Mouse (Mus musculus) MEL (cell line): ENCODE measurements around the gene 2310022A10Rik. TPM values are rescaled to one million over a fixed set of nuclear protein-coding genes. Genes with fewer than 3 reads are reported as not detected.
A peak's percentile ranks its signal among the peaks of the same experiment; 100 is the strongest.

Experiments used
- DNase-seq: peaks from one replicate; pipeline ENCODE4 v3.0.0; 2011; ENCODE audit warnings: low read depth, low spot score
- H3K27ac ChIP-seq: 2 replicates; pipeline ENCODE4 v1.5.1; 2012; ENCODE audit warnings: low read depth, mild to moderate bottlenecking, control low read depth, low read length, moderate library complexity; ENCODE audit not compliant: control insufficient read depth
- H3K27me3 ChIP-seq, 2 experiments: fragments of 150-350 bp in 1 of 2; sonication (generic) in 1 of 2; 2 replicates each; pipeline ENCODE4 v1.6.1; 2012; ENCODE audit warnings: low read length in 2 of 2, mild to moderate bottlenecking in 2 of 2, improper control_type of control experiment in 1 of 2, moderate library complexity in 1 of 2; ENCODE audit not compliant: insufficient read depth in 2 of 2, control insufficient read depth in 1 of 2
- H3K36me3 ChIP-seq, 2 experiments: 2 replicates each; pipeline ENCODE4 v1.6.1; 2012 to 2014; ENCODE audit warnings: low read length in 2 of 2, improper control_type of control experiment in 1 of 2, inconsistent platforms in 1 of 2, mild to moderate bottlenecking in 1 of 2; ENCODE audit not compliant: insufficient read depth in 2 of 2, control insufficient read depth in 1 of 2
- H3K4me1 ChIP-seq, 2 experiments: fragments of 150-350 bp in 1 of 2; sonication (generic) in 1 of 2; 2 replicates each; pipeline ENCODE4 v1.6.1; 2012; ENCODE audit warnings: low read length in 2 of 2, improper control_type of control experiment in 1 of 2, mild to moderate bottlenecking in 1 of 2; ENCODE audit not compliant: insufficient read depth in 2 of 2, control insufficient read depth in 1 of 2
- H3K4me3 ChIP-seq, 2 experiments: fragments of 150-350 bp in 1 of 2; sonication (generic) in 1 of 2; 2 replicates each; pipeline ENCODE4 v1.5.1; 2012; ENCODE audit warnings: low read depth in 2 of 2, low read length in 2 of 2, mild to moderate bottlenecking in 2 of 2, moderate library complexity in 2 of 2, control low read depth in 1 of 2, improper control_type of control experiment in 1 of 2; ENCODE audit not compliant: control insufficient read depth in 1 of 2, insufficient read depth in 1 of 2
- H3K79me2 ChIP-seq: 2 replicates; pipeline ENCODE4 v1.6.1; 2012; ENCODE audit warnings: mild to moderate bottlenecking, low read length, moderate library complexity; ENCODE audit not compliant: control insufficient read depth, poor library complexity, insufficient read depth
- H3K9ac ChIP-seq: 2 replicates; pipeline ENCODE4 v1.6.1; 2012; ENCODE audit warnings: low read depth, mild to moderate bottlenecking, control low read depth, low read length, moderate library complexity; ENCODE audit not compliant: control insufficient read depth, poor library complexity, severe bottlenecking
- H3K9me3 ChIP-seq: fragments of 150-350 bp; sonication (generic); replicated peaks from 2 replicates; pipeline ENCODE4 v1.6.1; 2012; ENCODE audit warnings: mild to moderate bottlenecking, low read length, improper control_type of control experiment, moderate library complexity; ENCODE audit not compliant: insufficient read depth
- CTCF ChIP-seq, 3 experiments: IDR thresholded peaks in 2 of 3; conservative IDR thresholded peaks in 1 of 3; 2 replicates each; pipeline ENCODE4 v1.5.1; 2011 to 2012; ENCODE audit warnings: low read length in 3 of 3, low read depth in 2 of 3, mild to moderate bottlenecking in 2 of 3, improper control_type of control experiment in 1 of 3, inconsistent platforms in 1 of 3, mixed read lengths in 1 of 3, moderate library complexity in 1 of 3; ENCODE audit not compliant: control insufficient read depth in 1 of 3, insufficient read depth in 1 of 3, poor library complexity in 1 of 3, severe bottlenecking in 1 of 3
- E2F4 ChIP-seq: IDR thresholded peaks from 2 replicates; pipeline ENCODE4 v1.6.1; 2011; ENCODE audit warnings: low read depth, low read length, improper control_type of control experiment, borderline replicate concordance
- ETS1 ChIP-seq: IDR thresholded peaks from 2 replicates; pipeline ENCODE4 v1.6.1; 2012; ENCODE audit warnings: low read depth, mild to moderate bottlenecking, inconsistent platforms, low read length, improper control_type of control experiment, moderate library complexity
- GABPA ChIP-seq: IDR thresholded peaks from 2 replicates; pipeline ENCODE4 v1.6.1; 2012; ENCODE audit warnings: low read depth, mild to moderate bottlenecking, inconsistent platforms, low read length, improper control_type of control experiment, moderate library complexity
- GATA1 ChIP-seq: IDR thresholded peaks from 2 replicates; pipeline ENCODE4 v1.6.1; 2011; ENCODE audit warnings: low read depth, low read length, improper control_type of control experiment
- JUND ChIP-seq: IDR thresholded peaks from 2 replicates; pipeline ENCODE4 v1.6.1; 2011; ENCODE audit warnings: low read depth, mild to moderate bottlenecking, improper control_type of control experiment, low read length
- MAFK ChIP-seq: IDR thresholded peaks from 2 replicates; pipeline ENCODE4 v1.6.1; 2011; ENCODE audit warnings: low read depth, mild to moderate bottlenecking, low read length, improper control_type of control experiment, borderline replicate concordance
- MAX ChIP-seq: IDR thresholded peaks from 2 replicates; pipeline ENCODE4 v1.6.1; 2011; ENCODE audit warnings: low read length, improper control_type of control experiment
- MEF2A ChIP-seq: IDR thresholded peaks from 2 replicates; pipeline ENCODE4 v1.6.1; 2014; ENCODE audit warnings: low read depth, mild to moderate bottlenecking, inconsistent platforms, low read length, improper control_type of control experiment; ENCODE audit not compliant: poor library complexity, insufficient replicate concordance, severe bottlenecking; ENCODE audit errors: extremely low read depth
- NRF1 ChIP-seq: IDR thresholded peaks from 2 replicates; pipeline ENCODE4 v1.6.1; 2014; ENCODE audit warnings: low read depth, mild to moderate bottlenecking, inconsistent platforms, low read length, improper control_type of control experiment, moderate library complexity; ENCODE audit not compliant: poor library complexity, insufficient read depth, severe bottlenecking
- POLR2A ChIP-seq, 2 experiments: IDR thresholded peaks; 2 replicates each; pipeline ENCODE4 v1.6.1; 2011 to 2012; ENCODE audit warnings: low read length in 2 of 2, mild to moderate bottlenecking in 2 of 2, control low read depth in 1 of 2, improper control_type of control experiment in 1 of 2, low read depth in 1 of 2, moderate library complexity in 1 of 2; ENCODE audit not compliant: control insufficient read depth in 1 of 2, insufficient read depth in 1 of 2, poor library complexity in 1 of 2
- POLR2AphosphoS2 ChIP-seq: IDR thresholded peaks from 2 replicates; pipeline ENCODE4 v1.6.1; 2011; ENCODE audit warnings: low read length, improper control_type of control experiment
- POLR2AphosphoS5 ChIP-seq: IDR thresholded peaks from 2 replicates; pipeline ENCODE4 v1.6.1; 2012; ENCODE audit warnings: low read depth, borderline replicate concordance, mild to moderate bottlenecking, inconsistent platforms, low read length, moderate library complexity, mixed read lengths
- RAD21 ChIP-seq: IDR thresholded peaks from 2 replicates; pipeline ENCODE4 v1.6.1; 2011; ENCODE audit warnings: mild to moderate bottlenecking, low read depth, low read length, improper control_type of control experiment
- RCOR1 ChIP-seq: IDR thresholded peaks from 2 replicates; pipeline ENCODE4 v1.6.1; 2012; ENCODE audit warnings: low read depth, mild to moderate bottlenecking, inconsistent platforms, low read length, improper control_type of control experiment
- SIN3A ChIP-seq: IDR thresholded peaks from 2 replicates; pipeline ENCODE4 v1.6.1; 2012; ENCODE audit warnings: low read length, improper control_type of control experiment, inconsistent platforms
- TBP ChIP-seq: IDR thresholded peaks from 2 replicates; pipeline ENCODE4 v1.8.0; 2011; ENCODE audit warnings: low read depth, low read length, improper control_type of control experiment
- USF1 ChIP-seq: IDR thresholded peaks from 2 replicates; pipeline ENCODE4 v1.6.1; 2014; ENCODE audit warnings: low read depth, mild to moderate bottlenecking, inconsistent platforms, low read length, improper control_type of control experiment, moderate library complexity
- ZKSCAN1 ChIP-seq: IDR thresholded peaks from 2 replicates; pipeline ENCODE4 v1.6.1; 2012; ENCODE audit warnings: low read depth, mild to moderate bottlenecking, inconsistent platforms, low read length, improper control_type of control experiment, moderate library complexity
- ZMIZ1 ChIP-seq: IDR thresholded peaks from 2 replicates; pipeline ENCODE4 v1.6.1; 2012; ENCODE audit warnings: low read depth, mild to moderate bottlenecking, inconsistent platforms, low read length, improper control_type of control experiment, moderate library complexity
- polyA plus RNA-seq, 2 experiments: library from polyadenylated mRNA; stranded (reverse) in 1 of 2; unstranded in 1 of 2; fragments of >175 nt in 1 of 2; fragments of >200 nt in 1 of 2; gene quantifications; 2 replicates each; pipeline versions ENCODE4 v1.2.1 to v1.2.4; 2012; ENCODE audit warnings: low replicate concordance in 2 of 2, low read depth in 1 of 2; ENCODE audit not compliant: insufficient read length in 2 of 2, insufficient read depth in 1 of 2, missing spikeins in 1 of 2
- total RNA-seq: library from RNA; depleted of rRNA; stranded (reverse); fragments of 300-350 nt; gene quantifications from 2 replicates; pipeline ENCODE4 v1.2.3, GENCODE M21; 2012

Gene 2310022A10Rik
- total and polyA plus RNA-seq, 3 experiments = 6.6 to 33.2 TPM; not detected in 1

GRCm38 (mm10) chr7:27609285-27609684, 56.3 kb downstream of the 2310022A10Rik start:
- Histone ChIP-seq H3K4me3 (no peak overlapping the region), H3K79me2 (peaks cover 3% of the 10 kb centered on the region), H3K27ac (no peak overlapping the region), H3K27me3 (no peaks in the 10 kb centered on the region), H3K9ac (no peak overlapping the region), H3K9me3 (no peaks in the 10 kb centered on the region), H3K4me1 (no peaks in the 10 kb centered on the region), H3K36me3 (peaks cover 0 to 9% of the 10 kb centered on the region in 2 experiments; a peak in 1 of 4 replicates)
- no peak for DNase-seq
- TF ChIP-seq POLR2A (IDR thresholded peaks at IDR 0.05; ENCODE audit: control insufficient read depth in 1 of 2, insufficient read depth in 1 of 2, low read depth in 1 of 2, low read length in 2 of 2, poor library complexity in 1 of 2) = no peak
- no peak for TF ChIP-seq POLR2AphosphoS2
- 0 out of 2 replicates have a peak, but pooled peaks have one; percentile 26 for TF ChIP-seq MAX
- TF ChIP-seq USF1 = peak; percentile 47; the same call in 1 of the 2 replicates

- TF ChIP-seq ETS1 (no peak), USF1 (no peak)
- no peak for DNase-seq
- Histone ChIP-seq H3K9ac (no peak overlapping the region), H3K9me3 (no peaks in the 10 kb centered on the region), H3K4me1 (no peaks in the 10 kb centered on the region), H3K79me2 (peaks cover under 1% of the 10 kb centered on the region), H3K4me3 (no peak overlapping the region), H3K36me3 (peaks cover 0 to 9% of the 10 kb centered on the region in 2 experiments; a peak in 1 of 4 replicates), H3K27me3 (no peaks in the 10 kb centered on the region), H3K27ac (no peak overlapping the region)
Measured at GRCm38 (mm10) chr7:27609688-27610087, 56.7 kb downstream of the 2310022A10Rik start.

- TF ChIP-seq JUND = no peak
- TF ChIP-seq RAD21 = no peak
- no peak overlapping the region for H3K27ac ChIP-seq
- H3K4me3 ChIP-seq = no peak overlapping the region
- H3K27me3 ChIP-seq = no peaks in the 10 kb centered on the region
- no peaks in the 10 kb centered on the region for H3K4me1 ChIP-seq
- H3K9me3 ChIP-seq = no peaks in the 10 kb centered on the region
- peaks cover 0 to 9% of the 10 kb centered on the region in 2 experiments; a peak in 1 of 4 replicates for H3K36me3 ChIP-seq
- no peak for DNase-seq
- H3K79me2 ChIP-seq = no peaks in the 10 kb centered on the region; the same call in 1 of the 2 replicates
- H3K9ac ChIP-seq = no peak overlapping the region
Measured at GRCm38 (mm10) chr7:27610370-27610769, 57.3 kb downstream of the 2310022A10Rik start.

GRCm38 (mm10) chr7:27610871-27611270, 57.8 kb downstream of the 2310022A10Rik start:
- Histone ChIP-seq H3K9ac (no peak overlapping the region), H3K27ac (no peak overlapping the region), H3K4me3 (no peak overlapping the region), H3K36me3 (peaks cover 0 to 12% of the 10 kb centered on the region in 2 experiments; a peak in 1 of 4 replicates), H3K9me3 (no peaks in the 10 kb centered on the region), H3K27me3 (no peaks in the 10 kb centered on the region), H3K79me2 (no peaks in the 10 kb centered on the region; the same call in 1 of the 2 replicates), H3K4me1 (no peaks in the 10 kb centered on the region)
- no peak for DNase-seq
- TF ChIP-seq E2F4 (no peak), CTCF (IDR thresholded peaks at IDR 0.05 in 2 of 3, conservative IDR thresholded peaks at IDR 0.05 in 1 of 3; ENCODE audit: control insufficient read depth in 1 of 3, insufficient read depth in 1 of 3, low read depth in 2 of 3, low read length in 3 of 3, poor library complexity in 1 of 3, severe bottlenecking in 1 of 3) (no peak), MEF2A (no peak), ZMIZ1 (no peak), MAFK (no peak), RCOR1 (no peak), NRF1 (no peak), GATA1 (no peak), TBP (no peak), ZKSCAN1 (no peak), GABPA (no peak), POLR2AphosphoS5 (no peak), SIN3A (no peak)
